In genomic region chr11:70815071-70815470, GRCm38 (mm10) we compare ENCODE assay signal across 11 mouse cellular contexts. TPM values are rescaled to one million over a fixed set of nuclear protein-coding genes. Genes with fewer than 3 reads are reported as not detected.
"Had no signal": no experiment of that assay in that cellular context is flagged by ENCODE, and none has a peak within 500 bp of the region (broad histone marks: within the 10 kb centered on the region; RNA-seq: fewer than 3 reads in every experiment).

No protein-coding gene starts in this region.

- H3K4me1 ChIP-seq: lung, embryonic 15.5 days; midbrain, embryonic 13.5 days; midbrain, embryonic 15.5 days; neural tube, embryonic 12.5 days; stomach, embryonic 15.5 days had no signal

- H3K9me3 ChIP-seq: lung, embryonic 15.5 days; midbrain, embryonic 13.5 days; midbrain, embryonic 15.5 days; neural tube, embryonic 12.5 days; stomach, embryonic 15.5 days had no signal

- H3K9ac ChIP-seq: lung, embryonic 15.5 days; midbrain, embryonic 13.5 days; midbrain, embryonic 15.5 days; neural tube, embryonic 12.5 days; stomach, embryonic 15.5 days had no signal

- H3K36me3 ChIP-seq: lung, embryonic 15.5 days; midbrain, embryonic 13.5 days; midbrain, embryonic 15.5 days; neural tube, embryonic 12.5 days; stomach, embryonic 15.5 days had no signal

- H3K4me3 ChIP-seq: lung, embryonic 15.5 days; midbrain, embryonic 13.5 days; midbrain, embryonic 15.5 days; neural tube, embryonic 12.5 days; stomach, embryonic 15.5 days had no signal

- H3K27ac ChIP-seq: lung, embryonic 15.5 days; macrophage; midbrain, embryonic 13.5 days; midbrain, embryonic 15.5 days; neural tube, embryonic 12.5 days; stomach, embryonic 15.5 days; stomach, postnatal 0 days had no signal

- ATAC-seq: lung, postnatal 0 days; midbrain, embryonic 13.5 days; midbrain, embryonic 15.5 days had no signal

- H3K4me2 ChIP-seq: lung, embryonic 15.5 days; midbrain, embryonic 11.5 days; midbrain, embryonic 13.5 days; midbrain, embryonic 15.5 days; neural tube, embryonic 12.5 days; stomach, embryonic 15.5 days had no signal

- H3K27me3 ChIP-seq: lung, embryonic 15.5 days; midbrain, embryonic 13.5 days; midbrain, embryonic 15.5 days; neural tube, embryonic 12.5 days; stomach, embryonic 15.5 days had no signal

RNA-seq across cellular contexts. Expression of gene Scimp, which starts 2.7 kb away (rescaled TPM):
- total RNA-seq: midbrain, postnatal 0 days had no signal
- polyA plus RNA-seq: midbrain, embryonic 11.5 days; midbrain, embryonic 15.5 days; midbrain, postnatal 0 days; neural tube, embryonic 12.5 days; neural tube, embryonic 14.5 days had no signal
